Mouse (Mus musculus) kidney, adult 18-20 months (tissue): ENCODE data around the gene Cct5.

ENCODE experiments used
- DNase-seq: peaks from one replicate; pipeline ENCODE4 v3.0.0; 2021

Cct5 gene

DNA sequence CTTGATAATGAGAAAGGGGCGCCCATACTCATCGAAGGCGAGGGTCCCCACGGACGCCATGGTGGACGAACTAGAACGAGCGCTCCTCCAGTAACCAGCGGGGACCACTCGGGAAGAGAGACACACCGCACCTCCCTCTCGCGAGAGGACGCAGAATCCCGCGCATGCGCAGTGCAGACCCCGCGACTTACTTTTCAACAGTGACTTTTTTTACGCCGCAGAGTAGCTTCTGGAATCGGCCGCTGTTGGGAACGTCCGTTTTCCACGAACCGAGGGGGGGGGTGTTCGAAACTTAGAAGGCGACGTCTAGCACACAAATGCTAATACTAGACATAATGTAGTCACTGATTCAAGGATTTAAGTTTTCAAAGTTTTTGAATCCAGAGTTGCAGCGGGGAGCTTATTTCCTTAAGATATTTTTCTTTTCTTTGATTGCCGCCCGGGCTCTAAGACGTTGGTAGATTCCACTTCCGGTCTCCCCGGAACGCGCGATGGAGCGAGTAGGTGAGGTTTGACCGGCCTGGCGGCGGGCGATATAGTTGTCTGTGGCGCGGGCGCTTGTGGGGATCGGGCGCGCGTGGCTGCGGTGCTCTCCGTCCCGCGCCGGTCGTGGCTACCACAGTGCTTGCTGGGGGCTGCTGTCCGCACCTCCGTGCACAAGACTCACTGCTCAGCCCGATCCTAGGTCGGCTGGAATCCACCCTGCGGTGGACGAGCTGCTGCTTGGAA lies at the start of gene Cct5, which contains the start of gene Fam173b:
Cct5 (minus strand) TSS at position 159 of the 729 bp plus-strand sequence.
Fam173b (plus strand) TSS at position 207 of the 729 bp plus-strand sequence.
- peak; percentile 99 for DNase-seq

DNA sequence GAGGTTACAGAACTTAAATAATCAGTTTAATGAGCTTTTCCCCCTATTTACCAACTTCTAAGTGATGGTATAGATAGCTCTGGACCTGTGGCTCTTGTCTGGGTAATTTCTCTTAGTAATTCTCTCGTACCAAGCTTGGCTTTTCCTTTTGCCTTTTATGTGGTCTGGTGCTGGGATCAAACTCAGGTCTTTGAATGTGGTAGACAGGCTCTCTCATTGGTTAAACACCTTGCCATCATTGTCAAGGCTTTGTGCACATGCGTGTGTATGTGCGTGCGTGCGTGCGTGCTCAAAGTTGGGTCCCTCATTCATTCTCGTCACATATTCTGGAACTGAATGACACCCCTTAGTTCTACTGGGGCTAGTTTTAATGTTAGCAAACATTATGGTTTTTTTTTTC lies 49.2 kb upstream of the Cct5 start:
- no peak for DNase-seq

DNA sequence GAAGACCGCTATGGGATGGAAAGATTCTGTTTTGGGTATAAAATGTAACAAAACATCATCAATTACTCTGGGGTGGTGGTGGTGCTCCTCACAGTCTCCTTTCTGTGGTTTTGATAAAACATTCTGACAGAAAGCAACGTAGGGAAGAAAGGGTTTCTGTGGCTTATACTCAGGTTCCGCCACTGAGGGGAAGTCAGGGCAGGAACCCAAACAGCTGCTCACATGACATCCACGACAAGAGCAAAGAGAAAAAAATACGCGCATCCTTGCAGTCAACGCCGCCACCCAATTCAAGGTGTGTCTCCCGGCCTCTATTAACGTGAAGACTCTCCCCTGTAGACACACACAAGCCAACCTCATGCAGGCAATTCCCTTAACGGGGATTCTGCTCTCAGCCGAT lies 48.1 kb upstream of the Cct5 start:
- DNase-seq, result no peak

DNA sequence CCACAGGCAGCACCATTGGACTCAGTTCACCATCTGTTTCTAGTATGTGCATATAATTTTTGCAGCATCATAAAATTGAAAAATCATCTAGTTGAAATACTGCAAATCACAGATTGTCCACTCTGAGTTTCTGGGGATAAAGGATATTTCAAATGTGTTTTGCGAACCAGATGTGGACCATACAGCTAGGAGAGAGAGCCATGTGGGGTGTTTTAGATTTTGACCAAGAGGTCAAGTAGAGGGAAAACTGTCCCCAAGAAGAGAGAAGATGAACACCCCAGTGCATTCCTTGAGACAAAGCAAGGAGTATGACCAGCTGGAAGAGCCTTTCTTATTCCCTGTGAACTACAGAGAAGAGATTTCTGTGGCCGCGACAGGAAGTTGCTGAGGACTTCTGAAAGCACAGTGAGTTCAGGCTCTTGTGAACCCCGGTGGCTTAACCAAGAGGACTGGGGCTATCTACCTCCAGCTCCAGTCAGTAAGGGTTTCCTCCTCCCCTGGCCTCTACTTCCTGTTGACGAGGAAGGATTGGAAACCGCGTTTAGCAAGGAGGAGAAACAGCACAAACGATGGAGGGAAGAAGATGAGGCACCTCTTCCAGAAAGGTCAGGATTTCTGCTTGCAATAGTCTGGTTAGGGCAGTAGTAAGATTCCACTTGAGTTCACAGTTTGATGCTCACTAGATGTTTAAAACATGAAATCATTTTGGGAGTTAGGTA lies 46.4 kb upstream of the Cct5 start:
- no peak for DNase-seq

DNA sequence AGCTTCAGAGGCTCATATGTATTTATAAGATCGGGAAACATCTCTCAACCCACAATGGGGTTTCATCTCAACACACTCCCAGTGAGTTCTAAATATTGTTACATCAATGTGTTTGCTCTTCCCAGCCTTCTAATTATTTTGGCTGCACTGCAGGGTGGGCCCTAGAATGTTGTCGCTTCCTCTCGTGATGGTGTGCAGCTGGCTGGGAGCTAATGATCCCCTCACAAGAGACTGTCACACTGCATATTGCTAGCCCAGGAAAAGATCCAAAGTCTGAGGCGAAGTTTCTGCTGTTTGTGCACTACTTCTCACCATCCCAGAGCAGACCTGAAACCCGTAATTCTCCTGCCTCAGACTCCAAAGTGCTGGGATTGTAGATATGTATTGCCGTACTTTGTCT lies 45.6 kb upstream of the Cct5 start:
- DNase-seq, result no peak

DNA sequence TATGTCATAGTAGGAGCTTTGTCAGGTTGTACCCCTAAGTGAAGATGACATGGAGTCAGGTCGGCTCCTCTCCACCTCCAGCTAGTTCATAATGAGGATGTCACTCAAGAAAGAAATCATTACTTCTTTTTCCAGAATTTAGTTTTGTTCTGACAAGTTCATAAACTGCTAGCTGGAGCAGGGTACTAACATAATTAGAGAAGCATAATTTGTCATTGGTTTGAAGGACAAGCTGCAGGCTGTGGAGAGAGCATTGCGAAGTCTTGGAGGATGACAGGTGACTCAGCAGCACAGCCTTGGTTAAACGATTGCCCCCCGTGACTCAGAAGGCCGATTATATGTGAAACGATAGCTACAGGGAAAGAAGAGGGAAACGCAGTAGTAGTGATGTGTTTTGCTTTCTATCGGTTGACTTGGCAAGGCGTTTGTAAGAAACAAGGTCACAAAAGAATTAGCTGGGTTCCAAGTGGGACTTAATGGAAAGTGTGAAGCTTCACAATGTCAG lies 34.5 kb upstream of the Cct5 start:
- DNase-seq, result no peak

DNA sequence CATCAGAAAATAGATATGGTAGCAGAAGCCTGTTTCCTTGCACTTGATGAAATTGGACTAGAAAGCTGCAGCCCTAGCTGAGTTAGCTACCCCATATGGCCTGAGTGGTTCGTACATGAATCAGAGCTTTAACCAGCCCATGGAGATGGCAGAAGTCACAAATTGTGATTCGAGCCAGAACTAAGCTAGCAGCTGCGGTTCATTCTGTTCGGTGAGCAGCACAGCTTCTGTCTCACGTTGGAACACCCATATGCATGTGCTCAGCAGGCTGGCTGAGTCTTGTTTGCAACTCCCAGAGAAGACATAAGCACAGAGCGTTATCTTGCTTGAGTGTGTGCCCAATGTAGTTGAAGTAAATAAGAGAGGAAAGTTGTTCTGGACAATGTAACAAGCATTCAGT lies 33.0 kb upstream of the Cct5 start:
- DNase-seq, result no peak

DNA sequence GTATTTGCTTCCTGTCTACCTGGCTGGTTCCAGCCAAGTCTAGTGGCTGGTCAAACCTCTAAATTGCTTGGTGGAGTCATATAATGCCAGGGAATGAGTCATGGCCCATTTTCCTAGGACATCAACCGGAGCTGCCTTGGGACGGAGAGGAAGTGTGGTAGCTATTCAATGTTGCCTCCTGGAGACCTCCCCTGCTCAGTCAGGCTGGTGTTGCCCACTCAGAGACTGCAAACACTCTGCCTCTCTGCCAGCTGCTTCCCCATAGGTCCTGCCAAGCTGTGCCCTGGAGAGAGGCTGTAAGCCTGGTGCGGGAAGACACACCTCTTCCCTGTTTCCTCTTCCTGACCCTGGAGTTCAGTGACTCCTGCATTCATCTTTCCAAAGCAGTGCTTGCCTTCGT lies 30.9 kb upstream of the Cct5 start:
- DNase-seq, result no peak

DNA sequence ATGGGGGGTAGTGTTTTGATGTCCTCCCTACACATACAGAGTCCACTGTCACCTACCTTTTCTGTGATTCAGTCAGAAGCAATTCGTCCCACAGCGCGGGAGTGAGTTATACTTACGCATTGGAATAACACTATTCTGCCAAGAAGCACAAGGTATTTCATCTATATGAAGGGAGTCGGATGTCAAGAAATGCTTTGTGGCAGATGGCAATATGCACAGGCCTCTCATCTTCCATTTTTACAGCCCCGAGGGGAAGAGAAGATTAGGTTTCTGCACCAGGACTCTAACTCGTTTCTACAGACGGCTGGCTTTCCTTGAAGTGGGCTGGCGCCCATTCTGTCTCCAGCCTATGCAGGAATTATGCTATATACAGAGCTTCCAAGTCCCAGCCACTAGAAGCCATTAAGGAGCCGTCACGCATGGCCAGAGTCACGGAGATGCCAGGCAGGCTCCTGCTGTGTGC lies 29.8 kb upstream of the Cct5 start:
- DNase-seq, result no peak

DNA sequence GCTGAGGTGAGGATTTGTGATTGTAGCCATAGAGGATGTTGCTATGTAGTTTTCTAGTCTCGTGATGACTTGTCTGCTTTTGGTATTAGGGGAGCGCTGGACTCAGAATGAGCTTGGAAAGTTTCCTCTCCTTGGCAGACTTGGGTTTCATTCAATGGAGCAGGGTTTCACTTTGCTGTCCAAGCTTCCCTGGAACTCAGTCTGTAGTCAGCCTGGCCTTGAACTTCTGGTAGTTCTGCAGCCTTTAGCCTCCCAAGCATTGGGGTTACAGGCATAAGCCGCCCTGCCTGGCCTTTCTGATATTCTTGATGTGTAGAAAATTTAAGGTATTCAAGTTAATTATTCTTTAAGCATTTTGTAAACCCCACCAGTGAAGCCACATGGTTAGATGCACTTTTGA lies 28.0 kb upstream of the Cct5 start:
- DNase-seq, result no peak

DNA sequence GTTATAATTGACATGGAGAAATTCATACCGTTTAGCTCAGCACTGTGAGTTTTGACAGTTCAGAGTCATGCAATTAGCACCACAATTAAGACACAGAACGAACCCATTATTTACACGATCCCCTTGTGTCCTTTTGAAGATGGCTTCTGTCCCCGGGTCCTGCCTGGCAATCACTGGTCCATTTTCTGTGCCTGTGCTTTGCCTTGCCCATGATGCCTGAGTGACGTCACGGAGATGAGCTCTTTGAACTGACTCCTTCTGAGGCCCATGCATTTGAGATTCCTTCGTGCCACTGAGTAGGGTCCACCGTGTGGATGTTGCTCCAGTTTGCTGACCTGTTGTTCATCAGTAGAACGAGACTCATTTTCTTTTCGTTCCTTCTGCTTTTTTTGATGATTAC lies 26.6 kb upstream of the Cct5 start:
- DNase-seq, result no peak

DNA sequence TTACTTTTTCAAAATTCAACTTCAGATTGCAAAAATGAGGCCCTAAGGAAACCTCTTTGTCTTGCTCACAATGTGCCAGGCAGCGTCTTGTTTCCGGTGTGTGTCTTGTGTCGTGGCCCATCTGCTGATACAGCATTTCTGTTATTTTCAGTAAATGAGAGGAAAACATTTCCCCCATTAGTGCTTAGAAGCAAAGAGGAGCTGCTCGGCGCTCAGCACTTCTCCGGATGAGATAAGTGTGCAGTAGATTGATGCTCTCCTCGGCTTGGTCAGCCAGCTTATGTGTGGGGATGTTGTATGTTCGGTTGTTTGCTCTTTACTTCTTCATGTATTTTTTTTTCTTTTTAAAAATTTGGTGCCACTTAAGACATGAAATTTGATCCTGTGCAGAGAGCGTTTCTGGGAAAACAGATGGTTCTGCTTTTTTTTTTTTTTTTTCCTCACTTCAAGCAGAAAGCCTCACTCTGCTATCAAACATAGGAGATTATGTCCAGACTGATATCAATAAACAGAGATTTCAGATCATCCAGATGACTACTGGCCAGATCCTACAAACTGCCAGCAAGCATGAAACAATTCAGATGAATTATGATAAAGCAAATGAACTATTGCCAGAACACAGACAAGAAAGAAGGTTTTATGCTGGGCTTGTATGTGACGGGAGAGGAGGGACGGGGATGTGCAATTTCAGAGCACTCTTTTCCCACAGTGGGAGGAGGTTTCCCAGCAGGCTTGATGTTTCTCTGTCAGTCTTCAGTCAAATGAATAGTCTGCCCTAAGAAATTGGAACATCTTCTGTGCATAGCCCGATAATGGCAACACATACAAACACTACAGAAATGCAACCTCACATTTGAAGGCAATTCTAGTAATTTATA lies 25.9 kb upstream of the Cct5 start:
- no peak for DNase-seq

DNA sequence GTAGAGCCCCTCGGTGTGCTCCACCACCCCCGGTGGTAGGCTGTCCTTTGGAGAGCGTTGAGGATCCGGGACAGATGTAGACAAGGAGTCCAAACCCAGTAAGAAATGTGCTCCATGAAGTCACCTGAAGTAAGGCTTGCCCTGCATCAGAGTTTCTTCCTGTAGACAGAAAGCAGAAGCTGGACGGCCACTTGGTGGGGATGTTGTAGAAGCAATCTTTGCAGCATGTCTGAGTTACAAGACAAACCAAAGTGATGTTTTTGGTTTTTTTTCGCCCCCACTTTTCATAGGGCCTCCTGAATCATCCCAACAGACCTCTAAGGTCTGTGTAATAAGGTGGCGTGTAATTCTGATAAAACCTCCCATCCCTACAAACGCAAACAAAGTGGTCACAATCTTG lies 17.9 kb upstream of the Cct5 start:
- DNase-seq, result no peak

DNA sequence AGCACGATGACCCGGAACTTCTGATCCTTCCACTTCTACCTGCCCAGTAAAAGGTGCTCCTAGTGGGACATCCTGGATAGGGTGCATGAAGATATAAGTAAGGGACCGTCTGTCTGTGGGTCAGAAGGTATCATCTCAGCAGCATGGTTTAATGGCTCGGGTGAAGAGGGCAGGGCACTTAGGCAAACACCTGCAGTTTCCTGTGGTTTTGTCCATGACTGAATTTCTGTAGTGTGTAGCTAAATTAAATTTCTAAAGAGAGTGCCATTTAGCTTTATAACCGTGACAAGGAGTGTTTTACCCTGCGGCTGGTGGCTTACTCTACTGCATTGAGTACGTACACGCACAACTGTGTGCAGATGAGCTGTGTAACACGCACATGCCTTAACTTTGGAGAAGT lies 15.7 kb upstream of the Cct5 start:
- DNase-seq, result no peak

DNA sequence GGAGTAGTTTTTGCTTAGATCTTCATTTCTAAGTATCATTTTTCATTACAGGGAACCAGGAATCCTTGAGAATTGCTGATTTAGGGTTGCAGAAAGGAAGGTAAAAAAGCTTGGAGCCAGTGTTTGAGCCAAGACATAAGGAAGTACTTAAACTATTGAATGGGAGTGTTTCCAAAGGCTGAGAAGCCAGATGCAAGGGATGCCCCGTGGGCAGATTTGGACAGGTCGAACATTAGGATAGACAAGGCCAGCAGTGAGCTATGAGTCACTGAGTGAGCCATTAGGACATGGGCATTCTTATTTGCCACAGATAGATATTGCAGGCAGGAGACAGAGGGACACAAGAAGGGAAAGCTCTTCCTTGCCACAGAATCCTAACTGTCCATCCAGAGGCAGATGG lies 13.1 kb upstream of the Cct5 start:
- DNase-seq, result no peak

DNA sequence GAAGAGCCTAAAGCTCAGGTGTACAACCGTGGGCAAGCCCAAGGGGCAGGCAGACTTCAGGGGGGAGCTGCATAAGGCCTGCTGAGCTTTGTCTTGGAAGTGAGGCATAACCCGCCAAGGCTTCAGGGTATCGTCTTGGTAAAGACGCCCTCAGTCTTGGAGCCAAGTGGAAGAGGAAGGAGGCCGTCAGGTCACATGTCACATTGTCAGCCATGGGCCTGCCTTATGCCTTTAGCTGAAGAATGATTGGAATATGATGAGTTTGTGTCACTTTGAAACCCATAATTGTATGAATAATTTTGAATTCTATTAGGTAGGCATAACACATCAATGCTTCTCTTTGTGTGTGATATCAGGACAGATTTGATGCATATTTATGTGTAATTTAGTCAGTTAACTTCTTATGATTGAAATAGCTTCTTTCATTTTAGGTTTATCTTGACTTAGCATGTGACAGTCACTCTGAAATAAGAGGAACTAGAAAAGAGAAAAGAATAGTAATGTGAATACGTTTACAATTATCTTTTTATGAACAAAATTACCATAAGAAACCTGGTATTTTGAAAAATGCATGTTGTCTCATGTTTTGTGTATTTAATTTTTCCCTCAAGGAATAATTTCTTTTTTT lies 12.3 kb upstream of the Cct5 start:
- DNase-seq, result no peak

DNA sequence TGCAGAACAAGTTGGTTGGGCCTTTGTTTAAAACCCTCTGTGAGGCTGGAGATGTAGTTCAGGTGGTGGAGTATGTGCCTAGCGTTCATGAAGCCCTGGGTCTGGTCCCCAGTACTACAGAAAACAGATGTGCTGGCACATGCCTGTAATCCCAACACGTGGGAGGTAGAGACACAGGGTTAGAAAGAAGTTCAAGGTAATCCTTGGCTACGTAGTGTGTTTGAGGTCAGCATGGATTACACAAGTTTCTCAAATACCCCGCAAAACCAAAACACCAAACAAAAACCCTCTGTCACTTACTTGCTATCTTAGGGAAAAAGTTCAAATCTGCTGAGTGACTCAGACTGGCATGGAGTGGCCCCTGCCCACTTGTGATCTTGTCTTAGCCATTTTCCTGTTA lies 10.4 kb upstream of the Cct5 start:
- no peak for DNase-seq

DNA sequence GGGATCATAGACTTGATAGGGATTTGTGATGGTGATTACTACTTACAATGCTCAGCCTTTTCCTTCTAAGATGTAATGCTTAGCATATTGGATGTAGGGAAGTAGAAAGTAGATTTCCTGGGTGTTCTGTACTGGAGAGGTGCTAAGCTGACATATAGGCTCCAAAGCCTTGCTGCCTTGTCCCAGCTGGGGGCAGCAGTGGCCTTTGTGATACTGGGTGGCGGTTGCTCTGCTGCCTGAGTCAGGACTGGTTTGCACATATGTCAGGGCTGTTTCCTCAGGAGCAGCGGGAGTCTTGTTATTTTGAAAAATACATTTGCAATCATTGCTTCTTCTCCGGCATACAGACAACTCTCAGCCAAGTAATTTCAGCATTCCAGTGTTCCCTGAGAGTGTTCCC lies 9.4 kb upstream of the Cct5 start:
- no peak for DNase-seq

DNA sequence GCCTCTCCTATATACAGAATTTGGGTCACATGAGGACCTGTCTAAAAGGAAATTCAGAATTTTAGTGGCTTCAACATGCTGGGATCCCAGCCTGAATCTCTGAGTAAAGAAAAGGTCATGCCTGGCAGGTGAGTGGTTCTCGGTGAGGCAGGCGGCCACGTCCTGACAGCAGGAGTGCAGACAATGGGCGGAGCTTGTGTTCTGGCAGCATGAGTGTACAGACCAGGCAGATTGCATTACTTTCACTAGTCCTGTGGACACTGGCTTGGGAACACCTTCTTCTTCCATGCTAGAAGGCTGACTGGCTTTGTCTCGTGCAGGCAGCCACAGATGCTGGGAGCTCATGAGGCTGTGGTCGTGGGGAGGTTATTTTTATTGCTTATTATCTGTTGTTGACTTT lies 5.2 kb upstream of the Cct5 start:
- peak; percentile 63 for DNase-seq

DNA sequence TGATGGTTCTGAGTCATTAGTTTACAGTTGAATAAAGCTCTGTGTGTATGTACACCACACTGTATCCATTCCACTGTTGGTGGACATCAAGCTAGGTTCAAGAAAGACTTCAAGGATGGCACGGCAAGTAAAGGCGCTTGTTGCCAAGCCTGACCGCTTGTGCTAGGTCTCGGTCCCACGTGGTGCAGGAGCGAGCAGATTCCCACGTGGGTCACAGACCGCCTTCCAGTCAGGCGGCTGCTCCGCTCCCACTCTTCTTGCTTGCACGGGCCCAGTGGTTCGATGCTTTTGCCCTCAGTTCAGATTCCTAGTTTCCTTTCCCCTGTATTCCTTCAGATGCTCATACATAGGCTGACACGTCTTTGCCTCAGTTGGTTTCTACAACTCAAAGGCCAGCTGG lies 1.5 kb upstream of the Cct5 start:
- no peak for DNase-seq

DNA sequence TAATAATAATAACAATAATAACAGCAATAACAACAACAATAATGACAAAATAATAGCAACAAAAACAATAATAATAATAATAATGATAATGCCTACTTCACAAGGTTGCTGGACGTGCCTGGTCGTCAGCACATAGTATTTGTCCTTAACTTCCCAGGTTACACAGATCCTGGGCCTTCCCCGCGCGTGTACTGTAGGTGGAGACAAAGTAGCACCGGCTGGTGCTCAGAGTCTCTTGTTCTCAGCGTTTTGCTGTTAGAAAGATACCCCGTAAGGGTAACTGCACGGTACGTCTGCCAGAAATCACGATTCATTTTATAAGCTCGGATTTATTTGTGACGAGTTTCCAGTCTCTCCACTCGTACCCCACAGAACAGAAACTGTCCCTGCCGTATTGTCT lies 822 bp upstream of the Cct5 start:
- DNase-seq, result peak; percentile 51

DNA sequence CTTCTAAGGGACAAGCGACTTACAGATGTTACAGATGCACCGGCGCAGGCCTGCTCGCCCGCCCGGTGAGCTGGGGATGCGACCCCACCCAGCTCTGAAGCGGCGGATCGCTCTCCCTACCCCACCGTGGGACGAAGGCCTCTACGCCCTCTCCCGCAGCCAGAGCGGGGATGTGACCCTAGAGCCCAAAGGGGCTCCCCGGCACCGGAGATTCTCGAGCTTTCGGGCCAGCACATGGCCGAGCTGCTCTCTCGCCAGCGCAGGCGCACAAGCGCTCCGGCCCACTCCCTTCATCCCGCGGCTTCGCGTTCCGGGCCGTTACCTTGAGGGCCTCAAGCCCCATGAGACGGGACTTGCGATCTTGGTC lies 342 bp downstream of the Cct5 start:
- no peak for DNase-seq

DNA sequence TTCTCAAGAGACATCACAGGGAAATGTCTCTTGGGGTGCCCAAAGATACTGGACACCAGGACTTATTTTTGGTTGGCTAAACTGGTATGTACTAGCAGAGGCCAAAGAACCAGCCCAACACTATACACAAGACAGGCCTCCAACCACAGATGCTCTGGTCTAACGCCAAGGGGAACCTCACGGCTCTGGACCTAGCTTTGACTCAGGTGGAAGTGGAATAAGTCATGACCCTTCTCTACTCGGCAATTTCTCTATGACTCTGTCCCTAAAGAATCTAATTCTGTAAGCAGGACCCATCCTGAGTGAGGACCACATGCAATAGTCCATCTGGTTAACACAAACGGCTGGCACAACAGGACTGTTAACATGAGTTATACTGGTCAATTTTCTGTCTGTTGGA lies 1.8 kb downstream of the Cct5 start:
- no peak for DNase-seq
